Mouse (Mus musculus) E14TG2a.4 (cell line): ENCODE measurements around the gene Ptprn2.

Experiments
- H3K27me3 ChIP-seq: 2 replicates; pipeline ENCODE4 v1.6.1; 2014; ENCODE audit warnings: low read length, control low read depth; ENCODE audit not compliant: insufficient read depth
- H3K36me3 ChIP-seq: 2 replicates; pipeline ENCODE4 v1.6.1; 2014; ENCODE audit warnings: low read length, control low read depth; ENCODE audit not compliant: insufficient read depth
- H3K4me1 ChIP-seq: replicated peaks from 2 replicates; pipeline ENCODE4 v1.6.1; 2014; ENCODE audit warnings: low read depth, low read length, control low read depth
- H3K4me3 ChIP-seq: replicated peaks from 2 replicates; pipeline ENCODE4 v1.5.1; 2014; ENCODE audit warnings: mild to moderate bottlenecking, low read length
- H3K9me3 ChIP-seq: 2 replicates; pipeline ENCODE4 v1.6.1; 2014; ENCODE audit warnings: low read length, control low read depth
- CTCF ChIP-seq: conservative IDR thresholded peaks from 2 replicates; pipeline ENCODE4 v1.5.1; 2014; ENCODE audit warnings: low read length
- NANOG ChIP-seq: IDR thresholded peaks from 2 replicates; pipeline ENCODE4 v1.6.1; 2014; ENCODE audit warnings: borderline replicate concordance, low read length, mixed read lengths
- POU5F1 ChIP-seq: IDR thresholded peaks from 2 replicates; pipeline ENCODE4 v1.6.1; 2014; ENCODE audit warnings: low read length, borderline replicate concordance

Ptprn2 gene

GRCm38 (mm10) chr12:117078945-117079344 is 593.4 kb downstream of the Ptprn2 start:
- H3K9me3 ChIP-seq, result no peaks in the 10 kb centered on the region
- no peak overlapping the region for H3K4me3 ChIP-seq
- TF ChIP-seq CTCF (no peak), NANOG (no peak)
- no peaks in the 10 kb centered on the region for H3K27me3 ChIP-seq
- no peaks in the 10 kb centered on the region for H3K4me1 ChIP-seq
- no peaks in the 10 kb centered on the region for H3K36me3 ChIP-seq

GRCm38 (mm10) chr12:117079724-117080123 is 594.2 kb downstream of the Ptprn2 start:
- no peak overlapping the region for H3K4me3 ChIP-seq
- H3K4me1 ChIP-seq, result no peaks in the 10 kb centered on the region
- no peaks in the 10 kb centered on the region for H3K27me3 ChIP-seq
- TF ChIP-seq POU5F1 (no peak), NANOG (no peak), CTCF (no peak)
- H3K9me3 ChIP-seq, result no peaks in the 10 kb centered on the region
- no peaks in the 10 kb centered on the region for H3K36me3 ChIP-seq

GRCm38 (mm10) chr12:117083856-117084701 is 598.6 kb downstream of the Ptprn2 start:
- Histone ChIP-seq H3K27me3 (no peaks in the 10 kb centered on the region), H3K9me3 (no peaks in the 10 kb centered on the region), H3K4me1 (no peaks in the 10 kb centered on the region), H3K36me3 (no peaks in the 10 kb centered on the region), H3K4me3 (no peak overlapping the region)
- no peak for TF ChIP-seq NANOG
- TF ChIP-seq POU5F1, result no peak
- no peak for TF ChIP-seq CTCF

- Histone ChIP-seq H3K4me1 (no peaks in the 10 kb centered on the region), H3K36me3 (no peaks in the 10 kb centered on the region), H3K9me3 (no peaks in the 10 kb centered on the region), H3K4me3 (no peak overlapping the region), H3K27me3 (no peaks in the 10 kb centered on the region)
- TF ChIP-seq NANOG, result no peak
- no peak for TF ChIP-seq CTCF
- TF ChIP-seq POU5F1, result no peak
Observed at GRCm38 (mm10) chr12:117084702-117085409, 599.3 kb downstream of the Ptprn2 start.

- no peaks in the 10 kb centered on the region for H3K9me3 ChIP-seq
- H3K4me3 ChIP-seq, result no peak overlapping the region
- H3K4me1 ChIP-seq, result no peaks in the 10 kb centered on the region
- TF ChIP-seq POU5F1, result no peak
- TF ChIP-seq CTCF, result no peak
- TF ChIP-seq NANOG, result no peak
- H3K36me3 ChIP-seq, result no peaks in the 10 kb centered on the region
- no peaks in the 10 kb centered on the region for H3K27me3 ChIP-seq
Observed at GRCm38 (mm10) chr12:117085661-117086335, 600.3 kb downstream of the Ptprn2 start.

- Histone ChIP-seq H3K4me1 (no peaks in the 10 kb centered on the region), H3K36me3 (no peaks in the 10 kb centered on the region), H3K9me3 (no peaks in the 10 kb centered on the region), H3K4me3 (no peak overlapping the region), H3K27me3 (peaks cover 3% of the 10 kb centered on the region; the same call in 1 of the 2 replicates)
- TF ChIP-seq NANOG (no peak), CTCF (no peak), POU5F1 (no peak)
Observed at GRCm38 (mm10) chr12:117092345-117093107, 607.0 kb downstream of the Ptprn2 start.

- Histone ChIP-seq H3K4me1 (no peaks in the 10 kb centered on the region), H3K9me3 (no peaks in the 10 kb centered on the region), H3K4me3 (no peak overlapping the region), H3K36me3 (no peaks in the 10 kb centered on the region), H3K27me3 (peaks cover 8% of the 10 kb centered on the region)
- TF ChIP-seq CTCF, result no peak
- no peak for TF ChIP-seq NANOG
- TF ChIP-seq POU5F1, result no peak
Observed at GRCm38 (mm10) chr12:117095941-117096340, 610.4 kb downstream of the Ptprn2 start.

- no peak for TF ChIP-seq POU5F1
- no peak overlapping the region for H3K4me3 ChIP-seq
- H3K4me1 ChIP-seq, result no peaks in the 10 kb centered on the region
- H3K36me3 ChIP-seq, result no peaks in the 10 kb centered on the region
- peaks cover 13% of the 10 kb centered on the region for H3K27me3 ChIP-seq
- no peaks in the 10 kb centered on the region for H3K9me3 ChIP-seq
Observed at GRCm38 (mm10) chr12:117098295-117098694, 612.8 kb downstream of the Ptprn2 start.
